Mouse (Mus musculus) inflammation-experienced regulatory T-cells, adult 6 months (primary cell): ENCODE data around the gene Ppp1ca. TPM values are rescaled to one million over a fixed set of nuclear protein-coding genes. Genes with fewer than 3 reads are reported as not detected.

Experiments
- ATAC-seq: one replicate; pipeline ENCODE4 v1.8.0; 2017
- polyA plus RNA-seq, 3 experiments: library from polyadenylated mRNA; unstranded; fragments of 100-300 nt; shearing (Covaris generic); gene quantifications; one replicate each; pipeline ENCODE4 v1.2.1; 2017

Gene Ppp1ca
- polyA plus RNA-seq, 3 experiments from 2014 or later: 808 to 1,210 (median 823) TPM

DNA sequence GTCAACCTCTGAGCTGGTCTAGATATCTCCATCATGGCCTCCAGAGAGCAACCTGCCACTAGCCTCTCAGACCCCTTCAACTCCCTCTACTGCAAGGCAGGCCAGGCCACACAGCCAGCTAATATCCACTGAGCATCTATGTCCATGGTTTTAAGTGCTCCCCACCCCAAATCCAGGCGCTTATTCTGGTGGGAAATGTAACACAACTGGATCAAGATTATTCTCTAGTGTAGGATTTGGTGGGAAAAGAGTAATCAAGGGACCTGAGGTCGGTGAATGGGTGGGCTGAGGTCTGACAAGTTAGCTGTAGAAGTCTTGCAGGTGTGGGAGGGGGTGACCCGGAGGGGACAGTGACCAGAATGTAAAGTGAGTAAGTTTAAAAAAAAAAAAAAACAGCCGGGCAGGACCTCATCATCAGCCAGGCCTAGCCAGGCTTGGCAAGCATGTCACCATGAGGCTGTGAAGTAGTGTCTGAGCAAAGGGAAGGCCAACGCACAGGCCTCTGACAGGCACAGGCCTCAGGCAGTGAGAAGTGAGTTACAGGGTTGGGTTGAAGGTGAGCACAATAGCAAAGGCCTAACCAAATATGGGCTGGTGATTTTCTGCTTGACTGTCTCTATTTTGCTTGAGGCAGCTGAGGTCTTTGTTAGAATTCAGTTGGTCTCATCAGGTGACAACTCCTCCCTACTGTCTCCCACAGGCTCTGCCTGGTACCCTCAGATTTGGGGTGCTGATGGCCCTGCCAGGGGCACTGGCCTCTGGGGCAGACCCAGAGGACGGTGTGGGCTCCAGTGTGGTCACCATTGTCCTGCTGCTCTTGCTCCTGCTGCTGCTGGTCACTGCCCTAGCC is 36.4 kb upstream of the Ppp1ca start:
- peak; percentile 50 for ATAC-seq

DNA sequence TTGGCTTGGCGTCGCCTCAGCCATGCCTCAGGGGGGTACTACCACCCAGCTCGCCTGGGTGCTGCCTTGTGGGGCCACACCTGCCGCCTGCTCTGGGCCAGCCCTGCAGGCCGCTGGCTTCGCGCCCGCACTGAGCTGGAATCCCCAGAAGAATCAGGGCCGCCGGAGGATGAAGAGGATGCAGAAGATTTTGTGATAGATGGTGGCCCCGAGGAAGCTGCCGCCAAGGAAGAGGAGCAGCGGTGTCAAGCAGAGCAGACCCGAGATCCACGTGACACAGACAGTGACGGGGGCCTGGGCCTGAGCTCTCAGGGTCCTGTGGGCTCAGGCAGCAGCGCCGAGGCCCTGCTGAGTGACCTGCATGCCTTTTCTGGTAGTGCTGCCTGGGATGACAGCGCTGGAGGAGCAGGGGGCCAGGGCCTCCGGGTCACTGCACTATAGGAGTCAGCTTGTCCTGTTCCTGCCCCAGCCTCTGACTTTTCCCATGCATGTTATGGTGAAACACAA is 35.7 kb upstream of the Ppp1ca start:
- no peak for ATAC-seq

DNA sequence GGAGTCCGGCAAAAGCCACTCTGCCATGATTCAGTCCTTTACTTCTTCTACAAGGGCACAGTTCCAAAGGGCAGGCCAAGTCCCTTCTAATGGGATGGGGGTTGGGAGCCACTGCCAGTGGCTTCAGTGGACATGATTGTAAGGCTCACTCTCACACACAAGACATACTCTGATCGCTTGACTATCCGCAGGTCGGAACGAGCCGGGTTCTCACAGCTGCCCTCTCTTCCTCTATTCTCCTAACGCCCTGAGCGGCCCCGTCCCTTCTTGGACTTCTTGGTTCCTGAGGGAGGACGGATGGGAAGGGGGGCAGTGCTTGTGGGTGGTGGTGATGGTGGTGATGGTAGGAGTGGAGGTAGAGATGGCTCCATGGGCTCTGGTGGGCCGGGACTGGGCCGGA is 35.1 kb upstream of the Ppp1ca start:
- no peak for ATAC-seq

DNA sequence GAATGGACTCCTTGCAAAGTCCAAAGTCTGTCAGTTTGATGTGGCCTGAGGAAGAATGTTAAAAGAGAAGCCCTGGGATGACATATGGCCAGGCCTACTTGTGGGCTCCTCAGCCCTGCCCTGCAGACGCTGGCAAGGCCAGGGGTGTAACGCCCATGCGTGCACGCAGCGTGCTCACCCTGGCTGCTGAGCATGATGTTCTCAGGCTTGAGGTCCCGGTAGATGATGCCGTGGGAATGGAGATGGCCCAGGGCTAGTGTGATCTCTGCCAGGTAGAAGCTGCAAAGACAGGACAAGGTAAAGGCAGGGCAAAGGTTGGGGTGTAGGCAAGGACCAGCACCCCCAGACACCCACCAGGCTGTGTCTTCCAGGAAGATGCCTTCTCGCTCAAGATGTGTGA is 32.8 kb upstream of the Ppp1ca start:
- ATAC-seq: no peak

DNA sequence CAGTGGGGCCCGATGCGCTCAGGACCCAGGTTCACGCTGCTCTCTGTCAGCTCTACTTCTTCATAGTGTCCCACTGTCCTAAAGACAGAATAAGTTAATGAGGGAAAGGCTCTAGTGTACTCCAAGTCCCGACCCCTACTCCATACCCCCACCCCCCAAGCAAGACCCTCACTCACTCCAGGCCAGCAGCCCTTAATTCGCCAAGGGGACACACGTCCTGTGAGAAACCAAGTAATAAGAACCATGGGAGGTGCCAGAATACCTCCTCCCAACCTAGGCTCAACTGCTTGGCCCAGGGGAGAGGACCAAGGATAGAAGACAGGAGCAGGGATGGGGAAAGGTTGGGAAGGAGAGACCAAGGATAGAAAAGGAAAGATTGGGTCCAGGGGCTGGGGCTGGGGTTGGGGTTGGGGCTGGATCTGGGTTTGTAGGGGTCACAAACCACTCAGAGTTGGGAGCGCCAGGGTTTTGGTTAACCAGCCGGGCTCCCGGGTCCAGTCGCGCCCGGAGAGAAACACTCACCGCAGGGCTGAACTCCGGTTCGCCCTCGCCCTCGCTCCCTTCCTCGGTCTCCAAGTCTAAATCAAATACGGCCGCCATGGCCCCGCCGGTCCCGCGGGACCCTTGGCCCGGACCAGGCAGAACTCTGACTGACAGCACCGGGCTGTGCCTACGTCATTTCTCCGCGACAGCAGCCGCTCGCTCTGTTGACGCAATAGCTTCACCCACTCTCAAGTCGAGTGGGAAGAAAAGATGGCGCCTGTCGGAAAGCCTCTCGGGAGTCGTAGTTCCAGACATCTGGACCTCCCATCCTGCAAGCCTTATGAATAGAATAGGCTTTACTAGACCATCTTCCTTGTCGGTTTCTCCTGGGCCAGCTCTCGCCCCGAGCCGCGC is 29.0 kb upstream of the Ppp1ca start, which contains the start of gene Rps6kb2:
Gene Rps6kb2, minus strand, starts transcription at position 709 of the 897 bp plus-strand sequence.
- ATAC-seq: peak; percentile 95

DNA sequence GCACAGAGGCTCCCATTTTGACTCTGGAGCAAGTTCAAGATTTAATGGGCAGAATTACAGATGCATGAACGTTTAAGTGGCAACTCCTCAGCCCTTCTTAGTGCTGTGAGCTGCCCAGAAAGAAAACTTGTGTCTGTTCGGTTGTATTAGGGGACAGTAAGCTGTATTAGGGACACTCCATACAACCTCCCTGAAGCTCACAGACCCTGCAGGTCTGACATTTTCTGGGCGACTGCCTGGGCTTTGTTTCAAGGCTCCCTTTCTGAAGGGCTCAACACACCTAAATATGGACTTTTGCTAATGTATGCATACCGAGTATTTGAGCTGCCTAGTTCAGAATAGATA is 28.4 kb upstream of the Ppp1ca start:
- no peak for ATAC-seq

DNA sequence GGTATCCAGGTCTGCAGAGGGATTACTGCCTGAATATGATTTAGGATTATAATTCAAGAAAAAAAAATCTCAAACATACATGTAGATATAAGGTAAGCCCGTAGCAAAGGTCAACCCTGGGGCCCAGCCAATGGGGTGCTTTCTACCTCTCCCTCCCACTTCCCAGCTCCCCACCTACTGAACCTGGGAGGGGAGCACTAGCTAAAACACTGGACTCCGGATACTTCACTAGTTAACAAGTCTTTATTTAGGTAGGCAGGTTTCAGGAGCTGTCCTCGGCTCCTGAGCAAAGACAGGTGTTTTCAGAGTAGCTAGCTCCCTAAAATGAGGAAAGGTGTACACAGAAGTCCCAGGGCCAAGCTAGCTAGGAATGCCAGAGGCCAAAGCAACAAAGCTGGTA is 27.8 kb upstream of the Ppp1ca start:
- no peak for ATAC-seq

DNA sequence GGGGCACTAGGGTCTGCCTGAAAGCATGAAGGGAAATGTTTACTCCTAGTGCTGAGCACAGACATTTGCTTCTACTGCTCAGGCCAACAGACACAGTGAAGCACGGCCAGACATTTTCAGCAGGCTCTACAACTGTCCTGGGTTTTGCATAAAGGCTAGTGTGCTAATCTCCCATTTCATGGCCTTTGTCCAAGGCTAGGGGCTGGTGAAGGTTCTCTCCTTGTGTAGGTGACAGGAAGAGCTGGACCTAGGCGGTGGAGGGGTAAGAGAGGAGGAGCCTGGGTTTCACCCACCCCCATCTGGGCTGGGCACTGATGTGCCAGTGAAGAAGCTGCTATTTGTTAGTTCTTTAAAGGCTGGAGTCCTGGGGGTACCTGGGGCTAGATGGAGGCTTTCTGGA is 27.1 kb upstream of the Ppp1ca start:
- no peak for ATAC-seq

DNA sequence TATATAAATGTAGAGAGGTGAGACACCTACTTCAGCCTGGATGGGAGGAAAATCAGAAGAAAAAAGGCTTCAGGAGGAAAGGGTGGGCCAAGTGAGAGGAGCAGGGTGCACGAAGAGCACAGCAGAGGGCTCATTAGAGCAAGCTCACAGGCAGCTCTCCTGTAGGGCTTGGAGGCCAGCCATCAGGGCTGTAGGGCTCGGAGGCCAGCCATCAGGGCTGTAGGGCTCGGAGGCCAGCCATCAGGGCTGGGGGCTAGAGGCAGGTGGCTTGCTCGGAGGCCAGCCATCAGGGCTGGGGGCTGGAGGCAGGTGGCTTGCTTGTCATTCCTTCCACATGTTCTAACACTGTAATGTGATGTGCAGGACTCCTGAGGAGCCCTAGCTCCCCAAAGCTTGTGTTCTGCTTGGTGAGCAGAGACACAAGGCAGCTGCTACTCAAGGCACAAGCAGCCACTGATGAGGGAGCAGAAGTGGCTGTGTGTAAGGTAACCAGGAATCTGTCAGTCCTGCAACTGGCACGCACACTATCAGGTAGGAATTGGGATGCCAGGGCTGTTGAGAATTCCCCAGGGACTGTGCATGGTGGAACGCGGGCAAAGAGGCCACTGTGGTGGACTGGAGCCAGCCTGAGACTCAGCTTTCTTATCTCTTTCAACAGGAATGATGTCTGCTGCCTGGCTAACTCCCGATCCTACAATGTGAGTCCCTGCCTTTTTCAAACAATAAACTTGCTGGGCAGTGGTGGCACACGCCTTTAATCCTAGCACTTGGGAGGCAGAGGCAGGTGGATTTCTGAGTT is 25.0 kb upstream of the Ppp1ca start:
- ATAC-seq: no peak

DNA sequence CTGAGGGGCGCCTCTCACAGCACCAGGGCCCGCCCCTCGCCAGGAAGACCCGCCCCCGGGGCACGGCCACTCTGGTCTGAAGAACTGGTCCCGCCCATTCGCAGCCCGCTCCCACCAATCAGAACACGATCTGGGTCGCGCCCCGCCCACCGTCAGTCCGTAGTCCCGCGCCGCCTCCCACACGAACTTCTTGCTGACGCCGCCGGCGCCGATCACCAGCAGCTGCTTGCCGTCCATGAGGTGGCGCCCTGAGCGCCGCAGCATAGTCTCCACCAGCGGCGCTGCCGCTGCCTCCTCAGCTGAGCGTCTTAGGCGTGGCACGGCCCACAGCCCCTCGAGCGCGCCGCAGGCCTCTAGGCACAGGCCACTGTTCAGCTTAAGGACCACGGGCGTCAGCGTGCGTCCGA is 22.5 kb upstream of the Ppp1ca start:
- peak; percentile 96 for ATAC-seq

DNA sequence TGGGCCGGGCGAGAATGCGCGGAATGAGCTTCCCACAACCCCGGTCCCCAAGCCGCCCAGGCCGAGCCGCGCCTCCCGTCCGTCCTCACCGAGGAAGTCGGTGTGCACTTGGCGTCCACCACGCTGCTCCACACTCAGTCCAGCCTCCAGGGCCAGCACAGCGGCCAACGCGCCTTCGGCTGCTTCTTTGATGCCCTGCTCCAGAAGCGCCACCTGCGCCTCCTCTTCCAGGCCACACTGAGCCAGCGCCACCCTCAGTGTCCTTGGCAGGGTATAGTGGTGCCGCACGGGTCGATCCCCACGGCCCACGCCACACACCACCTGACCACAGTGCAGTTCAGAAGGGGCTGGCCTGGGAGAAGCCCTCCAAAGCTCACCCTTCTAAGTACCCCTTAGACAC is 22.1 kb upstream of the Ppp1ca start:
- peak; percentile 16 for ATAC-seq

DNA sequence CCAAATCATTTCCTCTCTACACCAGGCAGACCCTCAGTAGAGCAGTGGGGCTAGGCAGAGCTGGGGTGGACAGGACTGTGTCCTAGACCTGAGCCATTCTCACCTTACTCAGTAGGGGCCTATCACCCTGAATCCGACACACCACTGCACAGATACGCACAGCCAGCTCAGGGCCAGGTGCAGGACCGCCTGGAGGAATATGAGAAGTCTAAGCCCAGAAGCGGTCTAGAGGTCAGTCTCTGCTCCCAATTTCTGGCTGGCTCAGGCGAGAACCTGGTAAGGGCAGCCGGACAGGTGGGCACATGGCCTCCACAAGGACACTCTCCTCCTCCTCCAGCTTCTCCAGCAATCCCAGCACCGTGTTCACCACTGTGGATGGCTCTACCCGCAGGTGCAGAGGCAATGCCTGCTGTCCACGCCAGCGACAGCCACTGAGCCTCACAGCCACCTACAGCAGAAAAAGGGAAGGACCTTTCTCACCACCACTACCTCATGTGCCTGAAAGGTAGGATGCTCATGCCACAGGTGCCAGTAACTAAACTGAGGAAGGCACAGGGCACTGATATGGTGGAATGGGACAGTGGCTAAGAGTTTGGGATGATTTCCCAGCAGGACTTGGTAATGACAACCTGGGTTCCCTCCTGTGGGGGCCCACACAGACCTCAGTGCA is 21.0 kb upstream of the Ppp1ca start:
- no peak for ATAC-seq

DNA sequence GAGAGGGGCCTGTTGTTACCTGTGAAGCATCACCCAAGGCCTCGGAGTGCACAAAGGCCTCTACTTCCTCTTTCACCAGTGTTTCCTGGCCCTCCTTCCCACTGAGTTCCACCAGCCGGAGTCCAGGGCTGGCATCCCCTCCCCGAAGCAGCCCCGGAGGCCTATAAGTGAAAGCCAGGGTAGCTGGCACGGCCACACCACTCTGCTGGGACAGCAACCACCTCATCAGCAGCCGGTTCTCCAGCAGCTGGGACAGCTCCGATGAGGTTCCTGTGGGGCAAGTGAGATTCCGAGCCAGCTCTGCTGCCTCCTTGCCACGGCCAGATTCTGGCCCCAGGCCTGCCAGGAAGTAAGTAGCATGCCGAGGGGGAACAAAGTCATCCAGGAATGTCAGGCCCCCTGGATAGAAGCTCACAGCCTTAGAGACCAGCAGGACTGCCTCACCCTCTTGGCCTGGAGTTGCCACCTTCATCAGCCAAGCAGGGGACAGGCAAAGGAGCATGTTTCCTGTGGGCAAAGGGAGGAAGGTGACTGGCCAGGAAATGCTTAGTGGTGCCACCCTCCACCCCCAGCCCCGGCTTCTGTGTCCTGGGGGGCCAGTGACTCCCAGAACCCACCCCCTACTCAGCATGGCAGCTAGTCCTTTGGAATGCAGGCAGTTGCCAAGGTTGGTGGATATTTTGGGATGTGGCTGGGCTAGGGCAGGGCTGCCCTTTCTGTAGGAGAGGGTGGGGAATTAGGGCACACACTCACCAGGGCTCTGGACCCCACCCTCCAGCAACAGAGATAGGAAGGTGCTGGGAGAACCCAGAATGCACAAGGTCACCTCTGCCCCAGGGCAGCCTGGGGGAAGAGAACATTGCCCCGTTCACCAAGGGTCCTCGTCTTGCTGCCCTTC is 20.2 kb upstream of the Ppp1ca start:
- no peak for ATAC-seq

DNA sequence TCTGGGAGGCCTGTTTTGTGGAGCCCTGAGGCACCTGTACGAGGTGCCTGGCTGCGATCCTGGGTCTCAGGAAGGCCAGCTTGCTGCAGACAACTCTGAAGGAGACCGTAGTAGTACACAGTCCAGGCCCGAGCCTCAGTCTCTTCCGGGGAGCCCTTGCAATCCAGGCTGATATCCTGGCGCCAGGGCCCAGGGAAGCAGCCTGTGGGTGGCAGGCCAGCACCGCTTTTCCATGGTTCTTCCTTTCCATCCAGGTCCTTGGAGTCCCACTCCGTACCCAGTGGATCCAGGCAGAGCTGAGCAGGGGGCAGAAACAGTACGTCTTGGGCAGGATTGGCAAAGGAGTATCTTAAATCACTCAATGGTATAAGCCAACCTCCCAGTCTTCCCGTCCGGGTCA is 18.9 kb upstream of the Ppp1ca start:
- ATAC-seq: no peak

DNA sequence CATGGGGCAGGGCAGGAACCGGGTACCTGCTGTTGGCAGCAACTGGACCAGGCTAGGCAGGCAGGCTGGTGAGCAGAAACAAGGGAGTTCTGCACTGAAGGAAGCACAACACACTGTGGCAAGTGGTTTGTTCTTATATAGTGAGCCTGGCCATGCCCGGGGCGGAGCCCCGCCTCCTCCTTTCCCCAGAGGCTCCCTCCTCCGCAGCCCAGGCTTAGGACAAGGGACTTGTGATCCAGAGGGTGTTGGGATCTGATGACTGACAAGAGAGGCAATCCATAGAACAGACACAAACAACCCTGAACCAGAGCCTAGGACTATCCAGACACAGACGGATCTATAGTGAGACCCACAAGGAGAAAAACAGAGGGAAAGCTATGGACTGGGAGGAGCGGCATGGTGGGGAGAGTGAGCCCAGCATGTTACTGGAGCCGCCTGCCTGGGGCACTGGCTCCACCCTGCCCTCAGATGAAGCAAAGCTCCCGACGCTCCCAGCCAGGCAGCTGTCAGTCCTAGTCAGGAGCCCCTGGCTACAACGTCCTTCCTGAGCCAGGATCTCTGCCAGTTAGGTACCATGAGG is 16.4 kb upstream of the Ppp1ca start, which contains the start of gene Carns1:
Gene Carns1, minus strand, starts transcription at position 112 of the 580 bp plus-strand sequence.
- ATAC-seq: no peak

DNA sequence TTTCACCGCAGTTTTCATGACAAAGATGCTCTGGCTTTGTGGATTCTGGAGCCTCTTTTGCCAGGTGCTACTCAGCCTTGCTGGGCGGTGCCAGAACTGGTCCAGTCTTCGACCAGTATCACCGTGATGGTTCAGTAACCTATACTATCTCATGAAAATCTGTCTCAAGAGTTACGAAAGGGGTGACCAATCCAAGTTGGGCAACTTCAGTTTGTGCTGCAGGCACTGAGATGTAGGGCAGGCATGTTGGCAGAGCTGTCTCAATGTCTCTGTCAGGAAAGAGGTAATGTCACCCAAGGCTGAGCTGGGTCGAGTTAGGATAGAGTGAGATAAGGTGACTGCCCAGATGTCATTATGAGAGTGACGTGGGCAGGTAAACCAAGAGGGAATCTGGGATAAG is 11.5 kb upstream of the Ppp1ca start:
- no peak for ATAC-seq

DNA sequence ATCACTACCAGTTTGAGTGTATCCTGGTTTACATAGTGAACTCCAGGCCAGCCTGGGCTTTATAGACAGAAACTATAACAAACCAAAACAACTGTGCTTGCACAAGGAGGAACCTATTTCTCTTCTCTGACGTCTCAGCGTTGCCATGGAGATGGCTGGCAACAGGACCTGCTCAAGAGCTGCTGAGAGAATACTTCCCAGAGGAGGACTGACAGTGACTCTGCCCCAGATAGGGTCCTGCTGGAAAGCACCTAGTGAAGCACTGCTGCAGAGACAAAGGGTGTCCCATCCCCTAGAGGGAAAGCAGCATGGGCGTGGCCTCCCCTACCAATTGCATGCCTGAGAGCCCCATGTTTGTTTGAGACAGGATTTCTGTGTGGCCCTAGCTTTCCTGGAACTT is 10.0 kb upstream of the Ppp1ca start:
- ATAC-seq: peak; percentile 19

DNA sequence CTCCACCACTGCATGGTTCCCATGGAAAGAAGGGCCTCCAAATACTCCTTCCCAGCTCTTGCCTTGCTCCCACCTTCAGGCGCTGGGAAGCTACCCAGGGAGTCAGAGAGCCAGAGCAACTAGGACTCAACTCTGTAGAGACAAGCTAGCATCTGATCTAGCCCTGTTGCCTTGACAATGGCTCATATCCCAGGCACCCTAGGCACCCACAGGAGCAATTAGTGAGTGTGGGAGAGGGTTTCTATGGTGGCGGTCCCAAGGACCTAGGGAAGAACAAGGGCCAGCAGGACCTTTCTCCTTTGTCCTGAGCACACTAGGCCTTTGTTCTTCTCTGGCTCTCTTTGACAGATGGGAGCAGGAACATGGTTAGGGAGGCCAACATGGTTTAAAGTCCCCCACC is 8.2 kb upstream of the Ppp1ca start:
- no peak for ATAC-seq

DNA sequence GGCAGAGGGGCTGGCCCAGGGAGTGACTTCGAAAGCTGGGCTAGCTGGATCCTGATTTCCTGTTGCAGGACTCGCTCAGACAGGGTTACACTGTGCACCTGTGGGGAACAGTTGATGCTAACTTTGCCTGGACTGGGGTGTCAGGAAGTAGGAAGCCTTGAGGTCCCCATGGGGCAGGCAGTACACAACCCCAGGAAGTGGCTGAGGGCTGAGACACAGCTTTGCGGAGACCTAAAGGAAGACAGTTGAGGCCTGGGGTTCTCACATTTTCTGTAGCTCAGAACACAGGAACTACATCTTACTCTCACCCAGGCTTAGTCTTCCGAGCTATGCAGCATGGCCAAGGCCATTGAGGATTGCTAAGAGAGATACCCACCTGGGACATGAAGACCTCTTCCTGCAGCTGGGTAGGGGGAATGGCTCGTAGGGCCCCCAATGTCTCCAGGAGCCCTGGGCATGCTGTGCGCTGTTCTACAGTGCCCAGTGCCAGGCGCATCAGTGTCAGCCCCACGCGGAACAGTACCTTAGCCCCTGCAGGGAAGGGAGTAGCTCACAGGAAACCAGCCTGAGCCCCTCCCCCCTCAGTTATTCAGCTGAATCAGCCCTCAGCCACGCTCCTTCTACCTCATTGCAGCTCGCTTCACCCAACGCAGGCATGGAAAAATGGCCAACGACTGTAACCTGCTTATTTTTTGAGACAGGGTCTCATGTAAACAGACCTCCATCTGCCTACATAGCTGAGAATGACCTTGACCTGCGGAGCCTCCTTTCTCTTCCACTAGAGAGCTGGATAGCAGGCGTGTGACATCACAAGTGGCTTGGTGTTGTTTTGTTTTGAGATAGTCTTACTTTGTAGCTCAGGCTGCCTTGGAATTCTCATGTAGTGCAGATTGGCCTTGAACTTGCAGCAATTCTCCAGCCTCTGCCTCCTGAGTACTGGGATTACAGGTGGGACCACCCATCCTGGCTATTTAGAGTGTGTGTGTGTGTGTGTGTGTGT is 6.6 kb upstream of the Ppp1ca start:
- ATAC-seq: peak; percentile 77
